Mouse (Mus musculus) liver, embryonic 13.5 days (tissue): ENCODE measurements at regions not wholly inside any gene's neighbourhood (a gene's known extent, or its start where the extent isn't known, plus 50 kb on each side); places are given as distances from the start of the nearest gene placed in this dataset.

Source experiments
- ATAC-seq: fragments of 200-750 bp; cut with Nextera tagmentation; 2 replicates; pipeline ENCODE4 v1.8.0; 2017; ENCODE audit warnings: low read depth, mild to moderate bottlenecking, moderate number of reproducible peaks, moderate library complexity
- DNase-seq: peaks from one replicate; pipeline ENCODE4 v3.0.0; 2022
- H3K27ac ChIP-seq: fragments of 300-500 bp; sonication (generic); 2 replicates; pipeline ENCODE4 v1.5.1; 2015; ENCODE audit warnings: moderate library complexity, mild to moderate bottlenecking, inconsistent platforms
- H3K27me3 ChIP-seq: fragments of 300-500 bp; sonication (generic); 2 replicates; pipeline ENCODE4 v1.6.1; 2015; ENCODE audit warnings: mild to moderate bottlenecking, inconsistent platforms
- H3K36me3 ChIP-seq: fragments of 300-500 bp; sonication (generic); 2 replicates; pipeline ENCODE4 v1.6.1; 2015; ENCODE audit warnings: mild to moderate bottlenecking, inconsistent platforms
- H3K4me1 ChIP-seq: fragments of 300-500 bp; sonication (generic); replicated peaks from 2 replicates; pipeline ENCODE4 v1.6.1; 2015; ENCODE audit warnings: inconsistent platforms
- H3K4me2 ChIP-seq: fragments of 300-500 bp; sonication (generic); 2 replicates; pipeline ENCODE4 v1.6.1; 2015; ENCODE audit warnings: inconsistent platforms, mild to moderate bottlenecking, moderate library complexity
- H3K4me3 ChIP-seq: fragments of 300-500 bp; sonication (generic); replicated peaks from 2 replicates; pipeline ENCODE4 v1.5.1; 2015; ENCODE audit warnings: mild to moderate bottlenecking, inconsistent platforms
- H3K9ac ChIP-seq: fragments of 300-500 bp; sonication (generic); 2 replicates; pipeline ENCODE4 v1.6.1; 2015; ENCODE audit warnings: mild to moderate bottlenecking, inconsistent platforms
- H3K9me3 ChIP-seq: fragments of 300-500 bp; sonication (generic); replicated peaks from 2 replicates; pipeline ENCODE4 v1.6.1; 2016; ENCODE audit warnings: inconsistent platforms
- WGBS: fragments of 180-500 bp; shearing (Covaris S2); methylation state at CpG from one replicate; pipeline ENCODE4 v1.1.7; 2015; ENCODE audit not compliant: insufficient replicate concordance; 5-methylcytosine and 5-hydroxymethylcytosine counted together

DNA sequence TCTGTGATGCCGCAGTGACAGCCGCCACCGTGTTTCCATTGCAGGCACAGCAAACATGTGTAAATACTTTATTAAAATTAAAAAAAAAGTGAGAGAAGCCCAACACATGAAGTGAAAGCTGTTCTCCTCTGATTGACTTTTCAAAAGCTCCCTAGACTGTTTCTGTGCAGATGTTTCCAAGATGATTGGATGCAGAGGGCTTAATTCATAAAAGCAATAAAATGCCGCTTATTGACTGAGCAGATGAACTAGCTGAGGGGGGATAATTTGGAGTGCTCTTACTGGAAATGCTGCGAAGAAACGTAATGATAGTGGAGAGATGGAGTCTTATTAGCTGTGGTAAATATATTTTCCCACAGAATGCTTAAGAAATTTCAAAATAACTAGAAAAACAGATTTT is 170.4 kb downstream of the Rnf144a start:
- H3K27ac ChIP-seq = no peak overlapping the region
- no peak overlapping the region for H3K9ac ChIP-seq
- no peaks in the 10 kb centered on the region for H3K9me3 ChIP-seq
- WGBS = 81% methylated on average over 6 of the region's 6 CpGs
- no peak overlapping the region for H3K4me3 ChIP-seq
- DNase-seq (no peak), ATAC-seq (no peak)
- no peaks in the 10 kb centered on the region for H3K4me1 ChIP-seq
- no peaks in the 10 kb centered on the region for H3K27me3 ChIP-seq
- no peak overlapping the region for H3K4me2 ChIP-seq
- no peaks in the 10 kb centered on the region for H3K36me3 ChIP-seq

DNA sequence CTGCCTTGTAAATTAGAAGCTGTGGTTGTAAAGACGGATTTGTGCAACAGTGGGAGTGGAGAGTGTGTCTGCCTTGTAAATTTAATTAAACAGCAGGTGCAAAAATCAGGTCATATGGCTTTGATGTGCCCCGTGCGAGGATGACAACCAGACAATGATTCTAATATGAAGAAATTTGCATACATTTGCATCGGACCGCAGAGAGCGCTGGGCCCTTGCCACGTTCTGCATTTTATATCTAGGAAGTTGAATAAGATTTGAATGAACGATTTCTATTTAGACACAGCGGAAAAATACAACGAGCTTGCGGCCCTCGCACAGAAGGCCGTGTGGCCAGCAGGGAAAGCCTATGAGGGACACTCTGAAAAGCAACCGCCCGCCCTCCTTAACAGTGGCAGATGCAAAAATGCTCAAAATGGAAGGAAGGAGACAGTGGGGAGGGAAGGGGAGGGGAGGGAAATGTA is 187.5 kb downstream of the Rnf144a start:
- Histone ChIP-seq H3K9ac (no peak overlapping the region), H3K36me3 (no peaks in the 10 kb centered on the region), H3K4me1 (no peaks in the 10 kb centered on the region), H3K4me3 (no peak overlapping the region), H3K27me3 (no peaks in the 10 kb centered on the region), H3K9me3 (no peaks in the 10 kb centered on the region), H3K27ac (no peak overlapping the region), H3K4me2 (no peak overlapping the region)
- DNase-seq (no peak), ATAC-seq (no peak)
- 77% methylated on average over 15 of the region's 15 CpGs for WGBS

GRCm38 (mm10) chr12:26226363-26226762 is 188.7 kb downstream of the Rnf144a start:
- Histone ChIP-seq H3K27me3 (no peaks in the 10 kb centered on the region), H3K9ac (no peak overlapping the region), H3K4me1 (no peaks in the 10 kb centered on the region), H3K4me2 (no peak overlapping the region), H3K27ac (no peak overlapping the region), H3K36me3 (no peaks in the 10 kb centered on the region), H3K9me3 (no peaks in the 10 kb centered on the region), H3K4me3 (no peak overlapping the region)
- no peak for DNase-seq
- no peak for ATAC-seq
- 5% methylated on average over 2 of the region's 2 CpGs for WGBS

GRCm38 (mm10) chr12:26212447-26212846 is 202.6 kb downstream of the Rnf144a start:
- 40% methylated on average over 1 of the region's 1 CpGs for WGBS

GRCm38 (mm10) chr12:26211423-26211822 is 203.6 kb downstream of the Rnf144a start:
- H3K9me3 ChIP-seq = no peaks in the 10 kb centered on the region
- WGBS = 65% methylated on average over 10 of the region's 10 CpGs
- H3K4me3 ChIP-seq = no peak overlapping the region
- no peaks in the 10 kb centered on the region for H3K36me3 ChIP-seq
- no peak overlapping the region for H3K4me2 ChIP-seq
- no peak for ATAC-seq
- H3K27me3 ChIP-seq = no peaks in the 10 kb centered on the region
- H3K4me1 ChIP-seq = no peaks in the 10 kb centered on the region
- H3K9ac ChIP-seq = no peak overlapping the region
- no peak overlapping the region for H3K27ac ChIP-seq
- no peak for DNase-seq

More at GRCm38 (mm10) chr12:26212447-26212846, 202.6 kb downstream of the Rnf144a start:
- Histone ChIP-seq H3K27ac (no peak overlapping the region), H3K36me3 (no peaks in the 10 kb centered on the region), H3K9me3 (no peaks in the 10 kb centered on the region), H3K4me3 (no peak overlapping the region), H3K27me3 (no peaks in the 10 kb centered on the region), H3K4me1 (no peaks in the 10 kb centered on the region), H3K4me2 (no peak overlapping the region), H3K9ac (no peak overlapping the region)
- no peak for DNase-seq
- no peak for ATAC-seq

GRCm38 (mm10) chr12:26206751-26207150 is 208.3 kb downstream of the Rnf144a start:
- Histone ChIP-seq H3K36me3 (no peaks in the 10 kb centered on the region), H3K27me3 (no peaks in the 10 kb centered on the region), H3K4me2 (no peak overlapping the region), H3K4me1 (no peaks in the 10 kb centered on the region), H3K4me3 (no peak overlapping the region), H3K9ac (no peak overlapping the region), H3K9me3 (no peaks in the 10 kb centered on the region), H3K27ac (no peak overlapping the region)
- ATAC-seq (no peak), DNase-seq (no peak)
- WGBS = 71% methylated on average over 4 of the region's 4 CpGs

DNA sequence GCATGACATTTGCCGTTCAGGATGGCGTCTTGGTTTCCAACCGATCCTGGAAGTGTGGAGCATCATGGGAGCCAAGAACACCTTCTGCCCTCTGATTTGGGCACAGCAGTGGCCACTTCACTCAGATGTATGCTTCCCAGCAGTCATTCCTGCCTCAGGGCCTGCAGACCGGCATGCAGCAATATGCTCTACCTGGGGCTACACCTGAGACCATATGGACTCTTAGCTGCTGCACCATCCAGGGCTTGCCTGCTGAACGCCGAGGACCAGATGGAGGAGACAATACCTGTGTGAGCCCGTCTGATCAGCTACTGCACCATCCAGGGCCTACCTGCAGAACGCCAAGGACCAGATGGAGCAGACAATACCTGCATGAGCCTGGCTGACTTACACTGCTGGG is 209.0 kb downstream of the Rnf144a start:
- Histone ChIP-seq H3K4me2 (no peak overlapping the region), H3K4me3 (no peak overlapping the region), H3K36me3 (no peaks in the 10 kb centered on the region), H3K9ac (no peak overlapping the region), H3K27me3 (no peaks in the 10 kb centered on the region), H3K4me1 (no peaks in the 10 kb centered on the region), H3K27ac (no peak overlapping the region), H3K9me3 (no peaks in the 10 kb centered on the region)
- ATAC-seq (no peak), DNase-seq (no peak)
- WGBS = 68% methylated on average over 8 of the region's 8 CpGs

GRCm38 (mm10) chr12:26191982-26192576 is 223.0 kb downstream of the Rnf144a start:
- Histone ChIP-seq H3K4me2 (no peak overlapping the region), H3K4me3 (no peak overlapping the region), H3K36me3 (no peaks in the 10 kb centered on the region), H3K9ac (no peak overlapping the region), H3K9me3 (no peaks in the 10 kb centered on the region), H3K4me1 (no peaks in the 10 kb centered on the region), H3K27ac (no peak overlapping the region), H3K27me3 (no peaks in the 10 kb centered on the region)
- ATAC-seq (no peak), DNase-seq (no peak)
- WGBS = 59% methylated on average over 4 of the region's 4 CpGs

DNA sequence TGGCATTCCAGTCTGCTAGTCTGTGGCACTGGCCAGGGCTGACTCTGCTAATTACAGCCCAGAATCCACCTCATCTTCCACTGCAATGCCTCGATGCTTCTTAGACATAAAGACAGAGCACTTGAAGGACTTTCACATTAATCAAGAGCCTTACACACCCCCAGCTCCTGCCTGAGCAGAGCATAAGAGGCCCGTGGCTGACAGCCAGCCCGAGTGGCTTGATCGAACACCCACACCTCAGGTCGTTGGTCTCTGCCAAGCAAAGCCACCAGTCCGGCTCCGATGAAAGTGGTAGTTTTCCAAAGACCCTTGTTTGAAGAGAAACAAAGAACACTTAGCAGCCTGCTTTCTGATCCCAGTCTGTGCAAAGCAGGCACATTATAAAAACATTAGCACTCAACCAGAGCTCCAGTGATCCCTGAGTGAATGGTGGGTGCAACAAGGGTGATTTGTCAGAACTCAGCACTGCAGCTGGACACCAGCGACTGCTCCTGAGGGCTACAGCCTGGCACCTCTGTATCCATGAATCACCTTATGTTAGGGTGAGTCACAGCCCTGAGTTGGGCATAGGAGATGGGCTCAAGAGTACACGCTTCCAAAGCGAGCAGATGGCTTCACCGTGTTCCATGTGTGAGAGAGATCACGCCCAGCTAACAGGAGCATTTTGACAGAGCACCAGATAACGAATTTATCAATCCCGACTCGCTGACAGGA is 223.6 kb downstream of the Rnf144a start:
- Histone ChIP-seq H3K9ac (no peak overlapping the region), H3K4me3 (no peak overlapping the region), H3K36me3 (no peaks in the 10 kb centered on the region), H3K4me2 (no peak overlapping the region), H3K27ac (no peak overlapping the region), H3K9me3 (no peaks in the 10 kb centered on the region), H3K27me3 (no peaks in the 10 kb centered on the region), H3K4me1 (no peaks in the 10 kb centered on the region)
- 64% methylated on average over 15 of the region's 15 CpGs for WGBS
- ATAC-seq (no peak), DNase-seq (no peak)

DNA sequence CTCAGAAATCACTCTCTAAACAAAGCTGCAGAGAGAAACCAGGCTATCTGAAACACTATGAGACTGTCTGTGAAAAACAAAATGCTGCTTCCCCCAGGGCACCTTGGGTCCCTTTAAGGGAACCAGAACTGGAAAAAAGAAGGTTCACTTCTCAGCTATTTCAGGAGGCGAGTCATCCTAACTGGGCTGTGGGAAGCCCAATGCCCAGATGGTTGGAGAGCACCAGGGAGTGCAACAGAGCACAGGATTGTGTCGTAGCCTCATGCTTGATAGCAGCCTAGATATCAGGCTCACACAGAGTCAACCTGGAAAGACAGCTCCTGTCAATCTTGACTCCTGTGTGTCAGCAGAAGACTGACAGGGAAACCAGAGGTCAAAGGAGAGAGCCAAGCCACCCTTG is 226.1 kb downstream of the Rnf144a start:
- Histone ChIP-seq H3K4me3 (no peak overlapping the region), H3K27ac (no peak overlapping the region), H3K9me3 (no peaks in the 10 kb centered on the region), H3K4me2 (no peak overlapping the region), H3K36me3 (no peaks in the 10 kb centered on the region), H3K4me1 (no peaks in the 10 kb centered on the region), H3K9ac (no peak overlapping the region), H3K27me3 (no peaks in the 10 kb centered on the region)
- WGBS = 37% methylated on average over 2 of the region's 2 CpGs
- no peak for DNase-seq
- ATAC-seq = no peak

- no peaks in the 10 kb centered on the region for H3K36me3 ChIP-seq
- no peaks in the 10 kb centered on the region for H3K9me3 ChIP-seq
- no peak overlapping the region for H3K4me3 ChIP-seq
- H3K27me3 ChIP-seq = no peaks in the 10 kb centered on the region
- DNase-seq (no peak), ATAC-seq (no peak)
- 35% methylated on average over 8 of the region's 8 CpGs for WGBS
- no peak overlapping the region for H3K4me2 ChIP-seq
- H3K27ac ChIP-seq = no peak overlapping the region
- H3K9ac ChIP-seq = no peak overlapping the region
- H3K4me1 ChIP-seq = no peaks in the 10 kb centered on the region
These were observed 227.8 kb downstream of the Rnf144a start for GRCm38 (mm10) chr12:26187091-26187862.
